Mouse (Mus musculus) MEL (cell line): ENCODE measurements at regions not wholly inside any gene's neighbourhood (a gene's known extent, or its start where the extent isn't known, plus 50 kb on each side); places are given as distances from the start of the nearest gene placed in this dataset.
"Not testable (repeated sequence)": the region's sequence is repeated elsewhere in the genome, so short reads cannot be mapped to it uniquely, and the experiment has no call there.

Experiments
- CHD1 ChIP-seq: IDR thresholded peaks from 2 replicates; pipeline ENCODE4 v1.6.1; 2012; ENCODE audit warnings: low read depth, mild to moderate bottlenecking, inconsistent platforms, low read length, improper control_type of control experiment
- CTCF ChIP-seq, 3 experiments: IDR thresholded peaks in 2 of 3; conservative IDR thresholded peaks in 1 of 3; 2 replicates each; pipeline ENCODE4 v1.5.1; 2011 to 2012; ENCODE audit warnings: low read length in 3 of 3, low read depth in 2 of 3, mild to moderate bottlenecking in 2 of 3, improper control_type of control experiment in 1 of 3, inconsistent platforms in 1 of 3, mixed read lengths in 1 of 3, moderate library complexity in 1 of 3; ENCODE audit not compliant: control insufficient read depth in 1 of 3, insufficient read depth in 1 of 3, poor library complexity in 1 of 3, severe bottlenecking in 1 of 3
- ETS1 ChIP-seq: IDR thresholded peaks from 2 replicates; pipeline ENCODE4 v1.6.1; 2012; ENCODE audit warnings: low read depth, mild to moderate bottlenecking, inconsistent platforms, low read length, improper control_type of control experiment, moderate library complexity
- GATA1 ChIP-seq: IDR thresholded peaks from 2 replicates; pipeline ENCODE4 v1.6.1; 2011; ENCODE audit warnings: low read depth, low read length, improper control_type of control experiment
- JUND ChIP-seq: IDR thresholded peaks from 2 replicates; pipeline ENCODE4 v1.6.1; 2011; ENCODE audit warnings: low read depth, mild to moderate bottlenecking, improper control_type of control experiment, low read length
- POLR2A ChIP-seq, 2 experiments: IDR thresholded peaks; 2 replicates each; pipeline ENCODE4 v1.6.1; 2011 to 2012; ENCODE audit warnings: low read length in 2 of 2, mild to moderate bottlenecking in 2 of 2, control low read depth in 1 of 2, improper control_type of control experiment in 1 of 2, low read depth in 1 of 2, moderate library complexity in 1 of 2; ENCODE audit not compliant: control insufficient read depth in 1 of 2, insufficient read depth in 1 of 2, poor library complexity in 1 of 2
- POLR2AphosphoS5 ChIP-seq: IDR thresholded peaks from 2 replicates; pipeline ENCODE4 v1.6.1; 2012; ENCODE audit warnings: low read depth, borderline replicate concordance, mild to moderate bottlenecking, inconsistent platforms, low read length, moderate library complexity, mixed read lengths
- RCOR1 ChIP-seq: IDR thresholded peaks from 2 replicates; pipeline ENCODE4 v1.6.1; 2012; ENCODE audit warnings: low read depth, mild to moderate bottlenecking, inconsistent platforms, low read length, improper control_type of control experiment
- SMC3 ChIP-seq: IDR thresholded peaks from 2 replicates; pipeline ENCODE4 v1.6.1; 2011; ENCODE audit warnings: low read depth, low read length, improper control_type of control experiment
- TAL1 ChIP-seq: IDR thresholded peaks from 2 replicates; pipeline ENCODE4 v1.6.1; 2012; ENCODE audit warnings: mild to moderate bottlenecking, inconsistent platforms, low read length, moderate library complexity, mixed read lengths
- USF1 ChIP-seq: IDR thresholded peaks from 2 replicates; pipeline ENCODE4 v1.6.1; 2014; ENCODE audit warnings: low read depth, mild to moderate bottlenecking, inconsistent platforms, low read length, improper control_type of control experiment, moderate library complexity
- USF2 ChIP-seq, 2 experiments: IDR thresholded peaks; 2 replicates each; pipeline ENCODE4 v1.6.1; 2011 to 2012; ENCODE audit warnings: improper control_type of control experiment in 2 of 2, low read length in 2 of 2, borderline replicate concordance in 1 of 2, inconsistent platforms in 1 of 2, low read depth in 1 of 2, mild to moderate bottlenecking in 1 of 2; ENCODE audit not compliant: insufficient read depth in 1 of 2
- ZNF384 ChIP-seq: IDR thresholded peaks from 2 replicates; pipeline ENCODE4 v1.6.1; 2012; ENCODE audit warnings: low read depth, mild to moderate bottlenecking, inconsistent platforms, low read length, improper control_type of control experiment

DNA sequence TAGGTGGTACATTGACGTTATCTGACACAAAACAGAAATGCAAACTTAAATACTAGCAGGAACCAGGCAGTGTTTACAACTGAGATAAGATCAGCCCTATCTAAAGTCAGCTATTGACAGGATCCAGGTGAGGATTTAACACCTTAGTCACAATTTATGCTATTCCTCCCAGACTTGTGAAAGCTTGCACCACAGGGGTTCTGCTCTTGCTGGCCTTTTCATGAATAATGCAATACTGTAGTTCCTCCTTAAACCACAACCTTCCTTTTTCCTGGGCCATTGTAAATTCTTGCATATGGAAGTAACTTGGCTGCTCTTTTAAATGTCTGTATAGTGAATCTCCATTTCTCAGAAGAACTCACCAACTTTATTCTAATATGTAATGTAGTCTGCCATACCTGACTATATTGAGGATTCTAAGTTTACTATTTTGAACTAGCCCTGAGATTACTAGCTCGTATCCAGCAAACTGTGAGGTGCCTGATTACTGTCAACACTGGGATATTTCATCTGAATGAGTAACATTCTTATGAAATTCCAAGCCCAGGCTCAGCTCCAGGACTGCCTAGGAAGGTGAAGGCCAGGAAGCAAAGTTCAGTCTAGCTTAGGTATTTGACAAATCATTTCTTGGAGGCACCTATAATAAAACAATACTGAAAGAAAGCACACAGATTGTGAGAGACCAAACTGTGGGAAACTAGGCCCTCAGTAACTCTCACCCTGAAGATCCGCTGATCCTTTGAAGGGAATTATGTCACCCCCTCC lies 1019.2 kb upstream of the Cntn5 start:
- TF ChIP-seq ZNF384; POLR2AphosphoS5; CHD1; TAL1; CTCF (IDR thresholded peaks at IDR 0.05 in 2 of 3, conservative IDR thresholded peaks at IDR 0.05 in 1 of 3; ENCODE audit: control insufficient read depth in 1 of 3, insufficient read depth in 1 of 3, low read depth in 2 of 3, low read length in 3 of 3, poor library complexity in 1 of 3, severe bottlenecking in 1 of 3); ETS1; POLR2A (IDR thresholded peaks at IDR 0.05; ENCODE audit: control insufficient read depth in 1 of 2, insufficient read depth in 1 of 2, low read depth in 1 of 2, low read length in 2 of 2, poor library complexity in 1 of 2); RCOR1; JUND; USF2 (IDR thresholded peaks at IDR 0.05; ENCODE audit: borderline replicate concordance in 1 of 2, insufficient read depth in 1 of 2, low read depth in 1 of 2, low read length in 2 of 2); SMC3; USF1: not testable (repeated sequence)
- peak; percentile 66 for TF ChIP-seq GATA1
